16 mouse cellular contexts compared by ENCODE assay signal in the genomic region with DNA sequence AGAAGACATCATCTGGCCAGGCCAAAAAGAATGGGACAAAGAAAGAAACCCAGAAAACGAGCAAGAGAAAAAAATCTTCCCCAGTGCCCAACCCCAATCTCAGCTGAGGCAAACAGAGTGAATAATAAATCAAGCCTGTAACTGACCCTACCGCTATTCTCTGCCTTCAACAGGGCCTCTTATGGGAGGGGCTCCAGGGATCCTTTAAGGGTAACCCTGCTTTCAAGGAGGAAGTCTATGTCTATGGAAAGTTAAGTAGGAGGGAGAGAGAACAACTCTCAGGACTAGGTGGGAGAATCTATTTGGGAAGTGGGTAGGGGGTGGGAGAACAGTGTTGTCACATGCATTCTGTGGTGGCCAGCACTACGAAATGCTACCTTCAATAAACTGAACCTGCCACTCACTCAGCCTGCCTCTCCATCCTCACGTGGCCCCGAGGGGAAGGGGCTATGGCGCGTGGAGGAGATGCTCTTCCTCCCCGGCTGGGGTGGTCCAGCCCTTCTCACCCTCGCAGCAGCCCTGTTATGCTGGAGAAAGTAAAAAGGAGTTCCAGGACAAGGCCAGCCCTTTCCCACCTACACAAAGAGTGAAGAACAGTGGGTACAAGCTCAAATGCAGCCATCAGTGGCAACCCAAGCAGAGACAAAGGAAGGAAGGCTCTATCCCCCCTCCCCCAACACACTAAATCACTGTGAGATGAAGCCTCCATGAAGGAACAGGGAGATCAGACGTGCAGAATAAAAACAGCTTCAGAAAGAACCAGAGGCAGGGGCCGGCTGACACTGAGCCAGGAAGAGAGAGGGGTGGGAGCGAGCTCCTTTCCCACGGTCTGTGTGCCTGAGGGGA. TPM values are rescaled to one million over a fixed set of nuclear protein-coding genes. Genes with fewer than 3 reads are reported as not detected.
DNase-seq lines count a peak whose midpoint lies in the region; ATAC-seq lines count a peak whose summit lies in the region.
"Had no signal": no experiment of that assay in that cellular context is flagged by ENCODE, and none has a peak within 500 bp of the region (broad histone marks: within the 10 kb centered on the region; RNA-seq: fewer than 3 reads in every experiment).

No protein-coding gene starts in this region.

- 0 out of 2 replicates have a peak overlapping the region, but pooled peaks have one; percentile 38 for H3K27ac ChIP-seq in midbrain, embryonic 10.5 days (replicated peaks)
- no peak overlapping the region for H3K27ac ChIP-seq in midbrain, embryonic 11.5 days (ENCODE audit: low read depth, low read length)
- peak overlapping the region; percentile 80 for H3K27ac ChIP-seq in hindbrain, embryonic 13.5 days
- 0 out of 2 replicates have a peak overlapping the region, but pooled peaks have one; percentile 8 for H3K27ac ChIP-seq in midbrain, embryonic 15.5 days
- H3K27ac ChIP-seq: macrophage had no signal

- no peak overlapping the region for H3K9ac ChIP-seq in midbrain, embryonic 11.5 days (ENCODE audit: low read length)
- H3K9ac ChIP-seq in hindbrain, embryonic 13.5 days = peak overlapping the region; percentile 15; the same call in 1 of the 2 replicates
- H3K9ac ChIP-seq in midbrain, embryonic 15.5 days = no peak overlapping the region

- H3K4me2 ChIP-seq in midbrain, embryonic 11.5 days = no peak overlapping the region
- H3K4me2 ChIP-seq in hindbrain, embryonic 13.5 days = no peak overlapping the region
- no peak overlapping the region for H3K4me2 ChIP-seq in midbrain, embryonic 15.5 days

- peaks cover 77% of the 10 kb centered on the region for H3K36me3 ChIP-seq in midbrain, embryonic 10.5 days
- H3K36me3 ChIP-seq in midbrain, embryonic 11.5 days (ENCODE audit: control insufficient read depth, insufficient read depth, low read length) = peaks cover 12% of the 10 kb centered on the region
- peaks cover 75% of the 10 kb centered on the region for H3K36me3 ChIP-seq in hindbrain, embryonic 13.5 days
- H3K36me3 ChIP-seq in midbrain, embryonic 15.5 days (replicated peaks) = peaks cover 48% of the 10 kb centered on the region

- no peak for DNase-seq in midbrain, embryonic 10.5 days (ENCODE audit: low spot score)
- DNase-seq in midbrain, embryonic 11.5 days (ENCODE audit: low spot score, missing footprints) = no peak
- no peak for DNase-seq in adrenal gland, adult (ENCODE audit: inconsistent age in 2 of 2, low spot score in 1 of 2)
- no peak for DNase-seq in adrenal gland, adult 8-10 months
- no peak for DNase-seq in thymus, adult 18-20 months
- DNase-seq: cerebellum, adult 8-10 months; gastrocnemius, postnatal 36 days; heart, postnatal 14 days; kidney, postnatal 36 days; thymus, postnatal 36 days had no signal

- H3K4me3 ChIP-seq in midbrain, embryonic 10.5 days = no peak overlapping the region
- no peak overlapping the region for H3K4me3 ChIP-seq in midbrain, embryonic 11.5 days (ENCODE audit: low read depth, low read length)
- no peak overlapping the region for H3K4me3 ChIP-seq in hindbrain, embryonic 13.5 days
- no peak overlapping the region for H3K4me3 ChIP-seq in midbrain, embryonic 15.5 days
- H3K4me3 ChIP-seq: erythroblast, embryonic 14.5 days had no signal

- H3K27me3 ChIP-seq in midbrain, embryonic 10.5 days (ENCODE audit: low read depth, poor library complexity, severe bottlenecking) = no peaks in the 10 kb centered on the region
- H3K27me3 ChIP-seq in midbrain, embryonic 11.5 days (ENCODE audit: control insufficient read depth, insufficient read depth, low read length) = no peaks in the 10 kb centered on the region
- H3K27me3 ChIP-seq in hindbrain, embryonic 13.5 days = no peaks in the 10 kb centered on the region
- no peaks in the 10 kb centered on the region for H3K27me3 ChIP-seq in midbrain, embryonic 15.5 days (replicated peaks)
- H3K27me3 ChIP-seq: CH12.LX had no signal

- ATAC-seq in midbrain, embryonic 11.5 days (ENCODE audit: low FRiP score) = no peak
- ATAC-seq in hindbrain, embryonic 13.5 days (ENCODE audit: low FRiP score) = 0 out of 2 replicates have a peak, but pooled peaks have one; percentile 24
- no peak for ATAC-seq in midbrain, embryonic 15.5 days (replicated peaks)

- peaks cover 10% of the 10 kb centered on the region for H3K4me1 ChIP-seq in midbrain, embryonic 10.5 days
- no peaks in the 10 kb centered on the region for H3K4me1 ChIP-seq in midbrain, embryonic 11.5 days (ENCODE audit: control insufficient read depth, insufficient read depth, low read length)
- peaks cover 15% of the 10 kb centered on the region for H3K4me1 ChIP-seq in hindbrain, embryonic 13.5 days (replicated peaks)
- no peaks in the 10 kb centered on the region for H3K4me1 ChIP-seq in midbrain, embryonic 15.5 days

- H3K9me3 ChIP-seq in midbrain, embryonic 10.5 days (replicated peaks) = no peaks in the 10 kb centered on the region
- H3K9me3 ChIP-seq in midbrain, embryonic 11.5 days (ENCODE audit: control insufficient read depth, low read length) = no peaks in the 10 kb centered on the region
- H3K9me3 ChIP-seq in hindbrain, embryonic 13.5 days = no peaks in the 10 kb centered on the region
- no peaks in the 10 kb centered on the region for H3K9me3 ChIP-seq in midbrain, embryonic 15.5 days

- WGBS in midbrain, embryonic 10.5 days = 84% methylated on average over 13 of the region's 13 CpGs
- WGBS in midbrain, embryonic 11.5 days = 84% methylated on average over 13 of the region's 13 CpGs
- WGBS in hindbrain, embryonic 13.5 days = 55% methylated on average over 13 of the region's 13 CpGs
- 74% methylated on average over 13 of the region's 13 CpGs for WGBS in midbrain, embryonic 15.5 days

RNA-seq across cellular contexts. Expression of a gene that starts 12.4 kb away (rescaled TPM):
- polyA plus RNA-seq in midbrain, embryonic 10.5 days (2016; fragmentation: Nextera tagmentation; extraction: Ambion mirVana) = 0.96 and 1.6 TPM in 2 replicates
- polyA plus RNA-seq in midbrain, embryonic 11.5 days (2014; fragmentation: Nextera tagmentation; extraction: Ambion mirVana) = 0.99 and 1.0 TPM in 2 replicates
- 2.5 and 3.3 TPM in 2 replicates for polyA plus RNA-seq in hindbrain, embryonic 13.5 days (2015; fragmentation: Nextera tagmentation; extraction: Ambion mirVana)
- polyA plus RNA-seq in midbrain, embryonic 15.5 days (2015; fragmentation: Nextera tagmentation; extraction: Ambion mirVana) = 1.7 and 2.2 TPM in 2 replicates
- total RNA-seq in adrenal gland, adult 8-10 months (2022) = 10 to 100 TPM; 10.1 to 12.9 (median 11.9) TPM
- total RNA-seq: CH12.LX; neutrophil, adult 5-6 weeks had no signal
- polyA plus RNA-seq: erythroblast, embryonic 14.5 days had no signal

RNA-seq across cellular contexts. Expression of a gene that starts 17.4 kb away (rescaled TPM):
- 75.0 and 83.8 TPM in 2 replicates for polyA plus RNA-seq in midbrain, embryonic 10.5 days (2016; fragmentation: Nextera tagmentation; extraction: Ambion mirVana)
- 54.7 and 55.1 TPM in 2 replicates for polyA plus RNA-seq in midbrain, embryonic 11.5 days (2014; fragmentation: Nextera tagmentation; extraction: Ambion mirVana)
- 53.2 TPM in 2 replicates for polyA plus RNA-seq in hindbrain, embryonic 13.5 days (2015; fragmentation: Nextera tagmentation; extraction: Ambion mirVana)
- 56.3 and 61.5 TPM in 2 replicates for polyA plus RNA-seq in midbrain, embryonic 15.5 days (2015; fragmentation: Nextera tagmentation; extraction: Ambion mirVana)
- total RNA-seq in adrenal gland, adult 8-10 months (2022) = 100 to 1,000 TPM in 2 of 4 experiments, 10 to 100 TPM in 2; 72.8 to 116 (median 98.4) TPM
- total RNA-seq: neutrophil, adult 5-6 weeks had no signal

RNA-seq across cellular contexts. Expression of a gene that starts 22.2 kb away (rescaled TPM):
- polyA plus RNA-seq in midbrain, embryonic 10.5 days (2016; fragmentation: Nextera tagmentation; extraction: Ambion mirVana) = 953 and 1,066 TPM in 2 replicates
- polyA plus RNA-seq in midbrain, embryonic 11.5 days (2014; fragmentation: Nextera tagmentation; extraction: Ambion mirVana) = 1,223 and 1,245 TPM in 2 replicates
- polyA plus RNA-seq in hindbrain, embryonic 13.5 days (2015; fragmentation: Nextera tagmentation; extraction: Ambion mirVana) = 913 and 965 TPM in 2 replicates
- polyA plus RNA-seq in midbrain, embryonic 15.5 days (2015; fragmentation: Nextera tagmentation; extraction: Ambion mirVana) = 695 and 703 TPM in 2 replicates
- 1,000 to 10,000 TPM; 1,361 to 1,741 (median 1,547) TPM for total RNA-seq in adrenal gland, adult 8-10 months (2022)

RNA-seq across cellular contexts. Expression of a gene that starts 29.1 kb away (rescaled TPM):
- polyA plus RNA-seq in midbrain, embryonic 10.5 days (2016; fragmentation: Nextera tagmentation; extraction: Ambion mirVana) = 8.8 and 11.1 TPM in 2 replicates
- polyA plus RNA-seq in midbrain, embryonic 11.5 days (2014; fragmentation: Nextera tagmentation; extraction: Ambion mirVana) = 7.9 and 8.5 TPM in 2 replicates
- 7.0 and 8.3 TPM in 2 replicates for polyA plus RNA-seq in hindbrain, embryonic 13.5 days (2015; fragmentation: Nextera tagmentation; extraction: Ambion mirVana)
- polyA plus RNA-seq in midbrain, embryonic 15.5 days (2015; fragmentation: Nextera tagmentation; extraction: Ambion mirVana) = 7.4 and 7.6 TPM in 2 replicates
- 10 to 100 TPM; 54.5 to 65.1 (median 61.2) TPM for total RNA-seq in adrenal gland, adult 8-10 months (2022)

RNA-seq across cellular contexts. Expression of a gene that starts 29.1 kb away (rescaled TPM):
- 10.7 and 11.1 TPM in 2 replicates for polyA plus RNA-seq in midbrain, embryonic 10.5 days (2016; fragmentation: Nextera tagmentation; extraction: Ambion mirVana)
- 6.4 and 7.1 TPM in 2 replicates for polyA plus RNA-seq in midbrain, embryonic 11.5 days (2014; fragmentation: Nextera tagmentation; extraction: Ambion mirVana)
- 6.6 and 6.7 TPM in 2 replicates for polyA plus RNA-seq in hindbrain, embryonic 13.5 days (2015; fragmentation: Nextera tagmentation; extraction: Ambion mirVana)
- 6.5 and 7.3 TPM in 2 replicates for polyA plus RNA-seq in midbrain, embryonic 15.5 days (2015; fragmentation: Nextera tagmentation; extraction: Ambion mirVana)
- total RNA-seq in adrenal gland, adult 8-10 months (2022) = 10 to 100 TPM; 10.7 to 29.6 (median 21.6) TPM
